Mouse (Mus musculus) ES-Bruce4 (cell line): ENCODE results near the gene Sh3bp5. TPM values are rescaled to one million over a fixed set of nuclear protein-coding genes. Genes with fewer than 3 reads are reported as not detected.

Source experiments
- H3K27ac ChIP-seq: 2 replicates; pipeline ENCODE4 v1.5.1; 2012; ENCODE audit warnings: low read length, inconsistent platforms; ENCODE audit not compliant: insufficient read depth
- H3K27me3 ChIP-seq: 2 replicates; pipeline ENCODE4 v1.6.1; 2012; ENCODE audit warnings: mild to moderate bottlenecking, low read length, inconsistent platforms; ENCODE audit not compliant: control insufficient read depth, poor library complexity, insufficient read depth, severe bottlenecking
- H3K36me3 ChIP-seq: 2 replicates; pipeline ENCODE4 v1.6.1; 2012; ENCODE audit warnings: inconsistent platforms, mild to moderate bottlenecking, low read length, moderate library complexity; ENCODE audit not compliant: control insufficient read depth, poor library complexity, insufficient read depth, severe bottlenecking
- H3K4me1 ChIP-seq: one replicate; pipeline ENCODE4 v1.8.1; 2011; ENCODE audit warnings: low read length; ENCODE audit not compliant: control insufficient read depth, insufficient read depth
- H3K4me3 ChIP-seq: 2 replicates; pipeline ENCODE4 v1.5.1; 2011; ENCODE audit warnings: low read depth, mild to moderate bottlenecking, low read length
- H3K9ac ChIP-seq: 2 replicates; pipeline ENCODE4 v1.6.1; 2012; ENCODE audit warnings: low read depth, mild to moderate bottlenecking, inconsistent platforms; ENCODE audit not compliant: poor library complexity, severe bottlenecking
- H3K9me3 ChIP-seq: replicated peaks from 2 replicates; pipeline ENCODE4 v1.6.1; 2012; ENCODE audit warnings: mild to moderate bottlenecking, low read length, inconsistent platforms; ENCODE audit not compliant: control insufficient read depth, poor library complexity, insufficient read depth, severe bottlenecking
- CTCF ChIP-seq: IDR thresholded peaks from one replicate; pipeline ENCODE4 v1.8.1; 2011; ENCODE audit warnings: low read depth, low read length
- EP300 ChIP-seq: IDR thresholded peaks from 2 replicates; pipeline ENCODE4 v1.6.1; 2011; ENCODE audit warnings: low read depth, low read length; ENCODE audit not compliant: insufficient read depth
- POLR2A ChIP-seq: IDR thresholded peaks from one replicate; pipeline ENCODE4 v1.8.1; 2011; ENCODE audit warnings: low read length; ENCODE audit not compliant: insufficient read depth
- polyA plus RNA-seq: library from polyadenylated mRNA; stranded (reverse); fragments of >200 nt; gene quantifications from 2 replicates; pipeline ENCODE4 v1.2.4, GENCODE M21; 2011; ENCODE audit warnings: low read depth; ENCODE audit not compliant: missing spikeins, insufficient read depth, insufficient read length

Gene Sh3bp5
- polyA plus RNA-seq, 1 experiment, result 8.6 TPM

DNA sequence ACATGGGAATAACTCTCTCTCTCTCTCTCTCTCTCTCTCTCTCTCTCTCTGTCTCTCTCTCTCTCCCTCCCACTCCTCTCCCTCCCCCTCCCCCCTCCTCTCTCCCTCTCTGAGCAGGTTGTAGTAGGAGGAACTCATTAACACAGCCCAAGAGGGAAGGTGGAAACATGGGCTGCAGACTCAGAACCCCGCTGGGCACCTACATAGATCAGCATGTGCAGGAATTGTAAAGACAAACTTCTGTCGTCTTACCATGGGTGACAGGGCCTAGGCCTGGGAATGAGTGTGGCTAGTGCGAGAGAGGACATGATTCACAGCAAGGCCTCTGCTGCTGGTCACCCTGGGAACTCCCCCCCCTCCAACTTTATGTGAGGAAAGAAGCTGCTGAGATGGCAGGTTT is 113.7 kb downstream of the Sh3bp5 start:
- Histone ChIP-seq H3K36me3 (no peaks in the 10 kb centered on the region), H3K27me3 (no peaks in the 10 kb centered on the region), H3K9me3 (no peaks in the 10 kb centered on the region), H3K4me1 (no peaks in the 10 kb centered on the region), H3K4me3 (no peak overlapping the region), H3K27ac (no peak overlapping the region), H3K9ac (no peak overlapping the region)
- TF ChIP-seq POLR2A (no peak), EP300 (no peak)

- H3K4me3 ChIP-seq, result no peak overlapping the region
- H3K9me3 ChIP-seq, result no peaks in the 10 kb centered on the region
- TF ChIP-seq POLR2A (no peak), CTCF (no peak), EP300 (no peak)
- H3K36me3 ChIP-seq, result no peaks in the 10 kb centered on the region
- no peaks in the 10 kb centered on the region for H3K4me1 ChIP-seq
- no peak overlapping the region for H3K9ac ChIP-seq
- no peaks in the 10 kb centered on the region for H3K27me3 ChIP-seq
- no peak overlapping the region for H3K27ac ChIP-seq
Measured at GRCm38 (mm10) chr14:31321181-31321580, 114.7 kb downstream of the Sh3bp5 start.

DNA sequence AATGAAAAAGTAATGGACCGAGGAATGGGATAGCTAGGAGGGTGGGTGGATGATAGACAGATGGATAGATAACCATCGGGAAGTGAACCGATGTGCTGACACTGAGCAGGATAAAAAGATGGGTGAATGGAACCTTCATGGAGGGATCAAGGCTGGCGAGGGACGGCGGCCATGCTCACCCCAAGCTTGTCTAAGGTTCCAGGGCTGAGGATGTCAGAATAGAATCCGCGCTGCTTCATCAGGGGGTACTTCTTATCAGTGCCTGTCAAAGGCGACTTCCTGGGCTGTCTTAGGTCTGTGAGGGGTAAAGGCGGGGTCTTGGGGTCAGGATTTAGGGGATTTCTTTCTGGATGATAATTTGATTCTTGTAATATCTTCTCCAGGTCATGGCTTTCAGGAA is 116.3 kb downstream of the Sh3bp5 start:
- H3K4me3 ChIP-seq, result no peak overlapping the region
- no peaks in the 10 kb centered on the region for H3K4me1 ChIP-seq
- H3K27me3 ChIP-seq, result no peaks in the 10 kb centered on the region

DNA sequence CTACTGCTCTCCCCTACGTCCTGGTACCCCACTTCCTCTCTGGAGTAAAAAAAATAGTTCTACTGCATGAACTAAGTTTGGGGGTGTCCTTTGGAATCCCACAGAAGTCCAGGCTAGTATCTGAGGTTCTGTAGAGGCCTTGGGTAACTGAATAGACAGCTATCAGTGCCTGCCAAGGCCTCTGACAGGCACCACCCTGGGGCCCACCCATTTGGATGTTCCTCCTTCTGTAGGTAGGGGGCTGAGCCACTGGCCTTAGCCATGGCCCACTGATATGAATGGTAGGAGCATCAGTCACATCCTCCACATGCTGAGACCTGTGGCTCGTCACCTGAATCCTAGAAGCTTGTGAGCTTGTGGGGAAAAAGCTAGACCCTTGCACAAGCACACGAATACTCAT is 118.1 kb downstream of the Sh3bp5 start:
- H3K36me3 ChIP-seq, result no peaks in the 10 kb centered on the region
- TF ChIP-seq EP300 (no peak), CTCF (no peak), POLR2A (no peak)
- no peak overlapping the region for H3K27ac ChIP-seq
- H3K9me3 ChIP-seq, result no peaks in the 10 kb centered on the region
- H3K27me3 ChIP-seq, result no peaks in the 10 kb centered on the region
- H3K9ac ChIP-seq, result no peak overlapping the region
- H3K4me3 ChIP-seq, result no peak overlapping the region
- no peaks in the 10 kb centered on the region for H3K4me1 ChIP-seq

More for the DNA sequence above, 116.3 kb downstream of the Sh3bp5 start:
- Histone ChIP-seq H3K9ac (no peak overlapping the region), H3K9me3 (no peaks in the 10 kb centered on the region), H3K27ac (no peak overlapping the region), H3K36me3 (no peaks in the 10 kb centered on the region)
- no peak for TF ChIP-seq POLR2A
- TF ChIP-seq CTCF, result no peak
- no peak for TF ChIP-seq EP300

- no peaks in the 10 kb centered on the region for H3K9me3 ChIP-seq
- H3K9ac ChIP-seq, result no peak overlapping the region
- H3K4me3 ChIP-seq, result no peak overlapping the region
- TF ChIP-seq CTCF, result no peak
- TF ChIP-seq EP300, result no peak
- TF ChIP-seq POLR2A, result no peak
- no peaks in the 10 kb centered on the region for H3K27me3 ChIP-seq
- H3K4me1 ChIP-seq, result no peaks in the 10 kb centered on the region
- no peaks in the 10 kb centered on the region for H3K36me3 ChIP-seq
- no peak overlapping the region for H3K27ac ChIP-seq
Measured at GRCm38 (mm10) chr14:31316613-31317012, 119.3 kb downstream of the Sh3bp5 start.

GRCm38 (mm10) chr14:31313192-31313591 is 122.7 kb downstream of the Sh3bp5 start:
- no peak overlapping the region for H3K27ac ChIP-seq

More at GRCm38 (mm10) chr14:31313192-31313591, 122.7 kb downstream of the Sh3bp5 start:
- Histone ChIP-seq H3K9me3 (no peaks in the 10 kb centered on the region), H3K36me3 (no peaks in the 10 kb centered on the region), H3K4me1 (no peaks in the 10 kb centered on the region), H3K4me3 (no peak overlapping the region), H3K9ac (no peak overlapping the region), H3K27me3 (no peaks in the 10 kb centered on the region)
- TF ChIP-seq EP300 (no peak), POLR2A (no peak), CTCF (no peak)

Other genes with a start within 250 kb of the Sh3bp5 start
- 7.6 and 9.5 TPM in 2 replicates for gene Tnnc1, start 227.8 kb downstream of the Sh3bp5 start, polyA plus RNA-seq
- gene Nisch, start 219.1 kb downstream of the Sh3bp5 start, polyA plus RNA-seq, result 335 and 342 TPM in 2 replicates
- not detected in 2 replicates for gene Sema3g, start 218.2 kb downstream of the Sh3bp5 start, polyA plus RNA-seq
- gene Phf7, start 184.8 kb downstream of the Sh3bp5 start, polyA plus RNA-seq, result 14.0 and 15.3 TPM in 2 replicates
- gene Bap1, start 184.6 kb downstream of the Sh3bp5 start, polyA plus RNA-seq, result 42.2 and 44.3 TPM in 2 replicates
- gene Dnah1, start 112.2 kb downstream of the Sh3bp5 start, polyA plus RNA-seq, result 2.9 and 3.0 TPM in 2 replicates
- 22.8 and 23.2 TPM in 2 replicates for gene Capn7, start 99.4 kb downstream of the Sh3bp5 start, polyA plus RNA-seq
- 42.5 and 46.1 TPM in 2 replicates for gene Eaf1, start 58.3 kb upstream of the Sh3bp5 start, polyA plus RNA-seq
- 82.0 and 93.4 TPM in 2 replicates for gene Mettl6, start 59.0 kb upstream of the Sh3bp5 start, polyA plus RNA-seq
- not detected in 2 replicates for gene Colq, start 155.3 kb upstream of the Sh3bp5 start, polyA plus RNA-seq
- gene Gm49387, start 204.8 kb upstream of the Sh3bp5 start, polyA plus RNA-seq, result not detected in 2 replicates
- gene Btd, start 204.9 kb upstream of the Sh3bp5 start, polyA plus RNA-seq, result 6.8 and 7.0 TPM in 2 replicates
- 20.9 and 26.0 TPM in 2 replicates for gene Hacl1, start 205.2 kb upstream of the Sh3bp5 start, polyA plus RNA-seq